Mouse (Mus musculus): ENCODE data around the gene Ucn2.

DNA sequence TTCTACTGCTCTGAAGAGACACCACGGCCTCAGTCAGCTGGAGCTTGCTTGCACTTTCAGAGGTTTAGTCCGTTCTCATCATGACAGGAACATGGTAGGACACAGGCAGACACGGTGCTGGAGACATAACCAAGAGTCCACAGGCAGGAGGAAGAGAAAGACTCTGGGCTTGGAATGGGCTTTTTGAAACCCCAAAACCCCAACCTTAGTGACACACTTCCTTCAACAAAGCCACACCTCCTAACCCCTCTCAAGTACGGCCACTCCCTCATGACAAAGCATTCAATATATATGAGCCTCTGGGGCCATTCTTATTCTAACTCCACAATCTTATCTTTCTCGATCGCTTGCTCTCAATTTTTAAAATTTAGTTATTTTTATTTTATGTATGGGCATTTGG, 46.6 kb downstream of the Ucn2 start:
- TF ChIP-seq CTCF (IDR thresholded peaks at IDR 0.05; ENCODE audit: low read depth) (no peak), EP300 (optimal IDR thresholded peaks at IDR 0.05) (no peak)
